Mouse (Mus musculus) embryo, embryonic 10 days (tissue): ENCODE measurements around the gene Tln1.
"Not testable (repeated sequence)": the region's sequence is repeated elsewhere in the genome, so short reads cannot be mapped to it uniquely, and the experiment has no call there.

Experiments
- DNase-seq: peaks from one replicate; pipeline ENCODE4 v3.0.0-alpha.2; 2015; ENCODE audit warnings: low spot score

Tln1 gene

GRCm38 (mm10) chr4:43578376-43579204, 16.1 kb upstream of the Tln1 start, which contains the start of the genes Rgp1 and Gba2:
Rgp1 (plus strand) TSS chr4:43578715.
Gba2 (minus strand) TSS chr4:43578873.
- peak; percentile 90 for DNase-seq

DNA sequence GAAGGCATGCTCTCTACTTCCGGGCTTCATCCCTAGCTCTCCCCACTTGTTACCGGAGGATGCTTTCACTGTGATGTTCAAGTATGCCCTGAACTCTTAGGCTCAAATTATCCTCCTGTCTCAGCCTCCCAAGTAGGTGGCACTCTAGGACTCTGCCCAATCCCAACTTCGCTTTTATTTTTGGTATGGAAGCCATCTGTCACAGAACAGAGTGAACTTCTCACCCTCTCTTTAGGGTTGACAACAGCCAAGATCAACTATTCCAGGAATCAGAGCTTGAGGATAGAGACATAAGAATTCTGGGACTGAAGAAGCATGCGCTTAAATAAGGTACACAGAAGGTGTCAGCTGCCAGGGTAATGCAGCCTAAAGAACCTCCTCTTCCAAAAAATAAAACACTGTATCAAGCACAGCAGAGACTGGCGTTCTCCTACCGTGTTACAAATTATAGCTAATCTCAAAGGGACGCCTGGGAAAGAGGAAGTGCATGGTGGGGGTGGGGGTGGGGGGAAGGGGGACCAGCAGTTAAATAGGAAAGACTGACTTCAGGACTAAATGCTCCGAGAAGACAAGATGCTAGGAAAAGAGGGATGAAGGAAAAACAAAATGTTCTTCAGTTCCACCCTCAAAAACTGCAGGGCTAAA, 14.9 kb upstream of the Tln1 start:
- DNase-seq = no peak

DNA sequence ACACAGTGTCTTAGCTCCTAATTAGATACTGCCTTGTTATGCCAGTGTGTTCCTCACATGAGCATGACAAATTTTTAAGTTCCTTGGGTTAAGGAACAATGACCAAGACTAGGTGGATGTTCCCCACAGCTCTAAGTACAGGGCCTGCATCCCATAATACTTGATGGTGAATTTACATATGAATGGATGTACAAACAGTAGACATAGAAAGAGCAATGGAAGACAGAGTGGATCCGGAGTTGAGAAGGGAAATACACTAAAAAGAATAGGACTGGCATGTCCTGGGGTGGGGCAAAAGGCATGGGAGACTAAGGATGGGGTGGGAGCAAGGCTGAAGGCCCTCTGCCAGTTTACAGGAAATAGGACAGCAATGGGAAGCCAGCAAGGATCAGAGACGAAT, 12.9 kb upstream of the Tln1 start:
- DNase-seq = no peak

- no peak for DNase-seq
These were observed 11.1 kb upstream of the Tln1 start for GRCm38 (mm10) chr4:43573561-43573960.

- no peak for DNase-seq
These were observed 9.0 kb upstream of the Tln1 start for GRCm38 (mm10) chr4:43571395-43572045.

DNA sequence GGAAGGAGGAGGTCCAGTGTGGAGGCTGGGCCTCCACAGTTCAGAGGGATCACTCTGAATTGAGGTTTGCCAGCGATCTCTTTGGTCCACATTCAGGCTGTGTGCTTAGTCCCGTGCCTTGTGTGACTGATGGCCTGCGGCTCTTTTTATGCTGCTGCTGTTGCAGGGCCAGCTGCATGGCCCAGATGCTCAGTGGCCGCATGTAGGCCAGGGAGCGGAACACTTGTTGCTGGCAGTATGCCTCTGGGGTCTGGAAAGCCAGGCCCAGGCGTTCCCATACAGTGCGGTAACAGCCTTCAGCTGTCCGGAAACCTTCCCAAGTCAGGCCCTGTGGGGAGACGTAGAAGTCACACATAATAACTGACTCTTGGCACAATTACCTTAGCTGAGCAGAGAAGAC, 4.6 kb upstream of the Tln1 start:
- DNase-seq = no peak

GRCm38 (mm10) chr4:43564231-43564630, 1.7 kb upstream of the Tln1 start:
- no peak for DNase-seq

DNA sequence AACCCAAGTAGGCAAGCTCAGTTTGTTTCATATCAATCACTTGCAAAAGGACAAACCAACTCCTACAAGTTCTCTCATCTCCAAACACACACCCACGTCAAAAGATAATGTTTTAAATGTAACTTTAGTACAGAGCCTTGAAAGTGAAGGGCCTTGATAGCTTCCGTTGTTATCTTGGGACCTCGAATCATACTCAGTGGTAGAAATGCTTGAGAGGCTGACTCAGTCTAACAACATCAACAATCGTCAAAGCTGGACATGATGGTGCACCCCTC, 1.0 kb upstream of the Tln1 start:
- DNase-seq = no peak

- no peak for DNase-seq
These were observed 494 bp upstream of the Tln1 start for GRCm38 (mm10) chr4:43562769-43563600.

GRCm38 (mm10) chr4:43561436-43561996, 975 bp downstream of the Tln1 start:
- DNase-seq = no peak

DNA sequence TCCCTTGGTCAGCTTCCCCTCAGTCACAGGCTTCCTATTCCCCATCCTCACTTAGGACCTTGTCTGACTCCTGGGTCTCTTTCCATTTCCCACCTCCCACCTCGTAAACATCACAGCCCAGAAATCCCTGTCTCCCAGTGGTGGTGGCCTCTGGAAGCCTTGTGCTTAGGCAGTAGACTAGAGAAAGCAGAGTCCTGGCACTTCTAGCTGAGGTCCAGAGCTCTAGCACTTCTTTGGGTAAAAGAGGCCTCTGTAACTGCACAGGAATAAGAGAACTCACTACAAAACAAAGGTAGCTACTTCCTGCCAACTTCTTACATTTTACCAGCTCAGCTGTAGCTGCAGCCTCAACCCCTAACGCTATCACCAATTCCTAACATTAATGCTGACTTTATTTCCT, 1.5 kb downstream of the Tln1 start:
- no peak for DNase-seq

DNA sequence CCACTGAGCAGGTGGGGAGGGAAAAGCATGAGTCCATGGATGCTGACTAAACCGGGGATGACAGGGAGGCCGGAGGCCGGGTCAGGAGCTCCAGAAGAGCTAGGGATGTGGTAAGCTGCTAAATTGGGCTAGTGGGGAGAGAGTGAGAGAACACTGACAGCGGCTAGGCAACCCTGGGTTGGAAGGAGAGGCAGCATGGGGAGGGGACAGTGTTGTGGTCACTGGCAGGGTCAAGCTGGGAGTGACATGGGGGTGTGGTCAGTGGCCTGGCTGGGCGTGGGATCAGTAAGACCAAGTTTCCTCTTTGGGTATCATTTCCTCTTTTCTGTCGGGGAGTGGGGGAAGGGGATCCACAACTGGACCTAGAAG, 2.3 kb downstream of the Tln1 start:
- DNase-seq = peak; percentile 54

DNA sequence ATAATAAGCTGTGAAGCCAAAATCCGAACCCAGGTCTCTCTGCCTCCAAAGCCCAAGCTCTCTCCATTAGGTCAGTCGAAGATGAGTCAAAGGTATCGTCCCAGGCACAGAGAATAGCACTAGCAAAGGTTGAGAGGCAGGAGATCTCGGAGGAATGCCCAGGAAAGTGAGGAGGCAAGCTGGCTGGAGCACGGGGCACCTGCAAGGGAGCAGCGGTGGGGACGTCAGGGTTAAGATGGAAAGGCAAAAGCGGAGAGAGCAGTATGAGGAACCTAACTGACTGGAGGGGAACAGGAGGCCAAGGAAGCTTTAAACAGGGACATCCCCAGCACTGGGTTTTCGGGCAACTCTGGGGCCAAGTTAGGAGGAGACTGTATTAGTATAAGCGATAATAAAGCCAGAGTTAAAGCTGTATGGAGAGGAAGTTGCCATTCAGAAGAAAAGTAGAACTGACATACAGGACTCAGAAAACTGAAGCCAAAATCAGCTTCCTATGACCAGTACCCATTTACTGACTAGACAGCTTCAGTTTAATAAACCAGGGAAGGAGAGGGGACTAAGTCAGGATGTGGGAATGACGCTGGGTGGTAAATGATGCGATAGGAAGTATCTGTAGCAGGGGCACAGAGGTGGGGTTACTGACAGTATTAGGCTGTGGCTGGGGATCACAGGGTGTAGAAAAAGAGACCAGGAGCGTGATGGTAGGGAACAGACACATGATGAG, 2.8 kb downstream of the Tln1 start:
- DNase-seq = no peak

- peak; percentile 77 for DNase-seq
These were observed 3.7 kb downstream of the Tln1 start for GRCm38 (mm10) chr4:43558631-43559356.

DNA sequence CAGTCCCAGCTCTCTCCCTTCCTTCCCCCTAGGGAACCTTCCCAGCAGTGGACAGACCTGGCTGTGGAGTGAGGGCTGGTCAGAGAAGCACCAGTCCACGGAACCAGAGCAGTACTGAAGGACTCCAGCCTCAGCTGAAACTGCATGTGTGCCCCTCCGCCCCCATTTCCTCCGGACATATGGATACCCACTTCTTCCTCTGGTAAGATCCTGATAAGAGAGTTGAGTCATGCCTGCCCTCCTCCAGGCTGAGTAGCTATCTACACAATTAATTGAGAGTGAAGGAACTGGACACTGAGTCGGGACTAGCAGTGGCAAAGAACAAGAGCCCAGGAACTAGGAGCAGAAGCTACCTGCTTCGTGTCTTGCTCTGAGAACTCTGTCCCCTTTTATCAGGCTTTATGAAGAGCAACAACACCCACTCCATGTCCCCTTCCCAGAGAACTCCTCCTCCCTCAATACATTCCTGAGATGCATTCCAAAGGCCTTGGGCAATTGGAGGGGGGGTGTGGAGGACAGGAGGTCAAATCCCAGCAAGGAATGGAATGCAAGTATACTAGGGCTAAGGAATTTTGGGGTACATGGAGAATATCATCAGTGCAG, 4.4 kb downstream of the Tln1 start:
- peak; percentile 70 for DNase-seq

DNA sequence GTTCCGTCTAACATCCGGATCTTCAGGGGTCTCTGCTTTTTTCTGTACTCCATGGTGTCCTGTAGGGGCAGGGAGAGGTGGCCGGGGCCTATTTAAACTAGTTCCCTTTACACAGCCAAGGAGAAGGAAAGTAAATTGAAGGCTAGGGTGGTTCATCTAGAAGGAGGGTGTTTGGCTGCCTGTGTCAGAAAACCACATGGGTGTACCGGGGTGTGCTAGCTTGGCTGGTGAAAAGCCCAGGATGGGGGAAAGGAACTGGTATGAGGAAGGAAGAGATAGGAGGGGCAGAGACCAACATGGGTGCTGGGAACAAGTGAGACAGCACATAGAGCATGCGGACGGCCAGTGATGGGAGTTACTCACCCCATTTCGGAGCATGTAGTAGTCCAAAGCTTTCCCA, 6.6 kb downstream of the Tln1 start:
- no peak for DNase-seq

DNA sequence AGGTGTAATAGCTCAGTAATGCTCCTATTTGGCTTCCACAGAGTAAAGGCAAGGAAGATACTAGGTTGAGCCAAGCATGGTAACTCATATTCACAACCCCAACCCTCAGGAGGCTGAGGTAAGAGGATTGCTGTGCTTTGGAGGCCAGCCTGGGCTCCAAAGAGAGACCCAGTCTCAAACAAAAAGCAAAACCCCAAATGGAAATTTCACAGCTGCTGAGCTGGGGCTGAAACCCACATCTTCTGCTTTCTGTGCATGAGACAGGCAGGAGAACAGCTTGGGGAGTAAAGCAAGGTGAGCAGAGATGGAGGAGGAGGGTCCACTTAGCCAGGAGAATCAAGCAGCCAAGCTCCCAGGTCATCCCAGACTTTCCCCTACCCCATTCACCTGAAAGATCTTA, 8.6 kb downstream of the Tln1 start:
- DNase-seq = no peak

DNA sequence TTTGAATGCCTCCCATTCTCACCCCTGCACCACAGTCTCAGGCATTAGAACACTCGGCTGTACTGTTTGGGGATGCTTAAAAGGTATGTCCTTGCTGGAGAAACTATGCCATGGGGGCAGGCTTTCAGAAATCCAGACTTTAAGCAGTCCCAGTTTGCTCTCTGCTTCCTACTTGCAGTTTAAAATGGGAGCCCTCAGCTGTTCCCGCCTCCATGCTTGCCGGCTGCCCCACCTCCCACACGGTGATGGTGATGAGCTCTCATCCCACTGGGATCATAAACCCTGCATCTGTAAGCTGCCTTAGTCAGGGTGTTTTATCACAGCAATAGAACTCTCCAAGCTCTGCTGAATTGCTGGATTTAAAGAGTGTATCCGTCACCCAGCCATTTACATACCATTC, 10.1 kb downstream of the Tln1 start:
- no peak for DNase-seq

DNA sequence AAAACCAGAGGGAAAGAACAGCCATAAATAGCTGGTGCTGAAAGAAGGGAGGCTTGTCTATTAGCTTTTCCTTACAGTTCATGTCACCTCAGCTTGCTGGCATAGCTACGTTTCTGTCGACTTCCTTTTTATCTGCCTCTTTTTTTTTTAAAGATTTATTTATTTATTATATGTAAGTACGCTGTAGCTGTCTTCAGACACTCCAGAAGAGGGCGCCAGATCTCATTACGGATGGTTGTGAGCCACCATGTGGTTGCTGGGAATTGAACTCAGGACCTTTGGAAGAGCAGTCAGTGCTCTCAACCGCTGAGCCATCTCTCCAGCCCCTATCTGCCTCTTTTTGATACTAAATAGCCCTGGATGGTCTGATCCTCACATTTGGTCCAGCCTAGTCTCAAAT, 10.6 kb downstream of the Tln1 start:
- not testable (repeated sequence) for DNase-seq

DNA sequence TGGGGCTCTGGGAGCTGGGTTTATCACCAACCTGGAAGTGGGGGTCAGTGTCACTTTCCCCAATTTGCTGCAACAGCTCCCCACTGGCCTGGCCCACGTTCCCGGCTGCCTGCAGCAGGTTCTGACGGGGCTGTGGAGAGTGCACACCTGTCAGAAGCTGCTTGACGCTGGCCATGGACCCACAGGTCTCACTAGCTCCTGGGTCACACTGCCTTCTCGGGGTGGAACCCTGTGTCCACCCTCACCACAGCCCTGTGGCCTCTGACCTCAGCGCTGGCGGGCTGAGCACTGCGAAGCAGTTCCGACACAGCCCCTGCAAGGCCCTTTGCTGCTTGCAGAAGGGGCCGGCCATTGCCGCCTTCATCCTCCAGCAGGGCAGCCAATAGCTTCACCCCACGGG, 13.4 kb downstream of the Tln1 start:
- no peak for DNase-seq
